Comparison of ENCODE assay signal across 8 mouse cellular contexts in the genomic region with DNA sequence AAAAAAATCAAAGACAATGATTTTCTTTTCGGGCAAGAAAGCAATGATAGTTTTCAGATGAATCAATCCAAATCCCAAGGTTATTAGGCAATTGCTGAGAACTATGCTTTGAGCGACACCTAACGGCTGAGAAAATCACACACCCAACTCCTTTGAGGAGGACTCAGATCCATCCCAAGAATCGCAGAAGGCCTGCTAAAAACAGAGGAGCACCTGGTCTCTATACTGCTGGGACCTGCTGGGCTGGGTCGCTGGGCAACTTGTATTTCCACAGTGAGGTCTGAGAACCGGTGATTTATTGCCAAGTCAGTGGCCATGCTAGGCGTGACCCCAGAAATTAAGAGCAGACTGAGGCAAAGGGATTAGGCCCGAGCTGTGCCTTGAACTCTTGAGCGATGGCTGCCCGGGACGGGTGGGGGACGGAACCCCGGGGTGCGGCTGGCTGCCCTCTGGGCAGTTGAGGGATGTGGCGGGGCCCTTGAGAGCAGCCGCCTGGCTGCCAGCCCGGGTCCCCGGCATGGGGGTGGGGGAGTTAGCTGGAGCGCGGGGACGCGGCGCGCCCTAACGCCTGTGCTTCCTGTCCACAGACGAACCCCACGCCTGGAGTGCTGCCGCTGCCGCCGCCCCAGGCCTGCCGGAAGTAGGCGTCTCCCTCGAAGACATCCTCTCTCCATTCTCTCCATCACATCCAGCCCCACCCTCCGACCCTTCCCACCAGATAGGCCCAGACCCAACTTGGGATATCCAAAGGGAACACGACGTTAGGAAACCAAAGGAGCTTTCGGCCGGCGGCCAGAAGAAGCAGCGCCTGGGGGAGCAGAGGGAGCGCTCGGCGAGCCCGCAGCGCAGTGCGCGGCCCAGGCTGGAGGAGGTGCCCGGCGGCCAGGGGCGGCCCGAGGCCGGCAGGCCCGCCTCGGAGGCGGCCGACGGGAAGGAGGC.
DNase-seq lines count a peak whose midpoint lies in the region; ATAC-seq lines count a peak whose summit lies in the region.

No protein-coding gene starts in this region.

- H3K9me3 ChIP-seq in limb, embryonic 10.5 days (replicated peaks), result no peaks in the 10 kb centered on the region
- no peaks in the 10 kb centered on the region for H3K9me3 ChIP-seq in midbrain, embryonic 12.5 days

- H3K4me2 ChIP-seq in midbrain, embryonic 12.5 days (replicated peaks), result peak overlapping the region; percentile 80

- peak overlapping the region; percentile 93 for H3K9ac ChIP-seq in midbrain, embryonic 12.5 days (replicated peaks)

- H3K4me1 ChIP-seq in limb, embryonic 10.5 days, result peaks cover 7% of the 10 kb centered on the region; the same call in 1 of the 2 replicates
- peaks cover 5% of the 10 kb centered on the region; the same call in 1 of the 2 replicates for H3K4me1 ChIP-seq in midbrain, embryonic 12.5 days

- WGBS in limb, embryonic 10.5 days, result under 1% methylated on average over 57 of the region's 57 CpGs
- WGBS in midbrain, embryonic 12.5 days, result under 1% methylated on average over 55 of the region's 57 CpGs

- H3K27me3 ChIP-seq in limb, embryonic 10.5 days (ENCODE audit: low read depth, poor library complexity, severe bottlenecking), result no peaks in the 10 kb centered on the region
- H3K27me3 ChIP-seq in midbrain, embryonic 12.5 days, result no peaks in the 10 kb centered on the region

- H3K4me3 ChIP-seq in limb, embryonic 10.5 days, result peak overlapping the region; percentile 79
- peak overlapping the region; percentile 72 for H3K4me3 ChIP-seq in midbrain, embryonic 12.5 days

- peak overlapping the region; percentile 95 for H3K27ac ChIP-seq in limb, embryonic 10.5 days
- H3K27ac ChIP-seq in midbrain, embryonic 12.5 days (replicated peaks), result peak overlapping the region; percentile 98

- H3K36me3 ChIP-seq in limb, embryonic 10.5 days, result no peaks in the 10 kb centered on the region
- H3K36me3 ChIP-seq in midbrain, embryonic 12.5 days, result no peaks in the 10 kb centered on the region

- peak; percentile 87 for DNase-seq in adrenal gland, postnatal 10 days
- DNase-seq in embryo, embryonic 9.5 days (ENCODE audit: extremely low spot score), result peak; percentile 90
- DNase-seq in heart, adult 11 months, result peak; percentile 99
- peak; percentile 79 for DNase-seq in kidney, adult 11 months
- peak; percentile 87 for DNase-seq in limb, embryonic 10.5 days (ENCODE audit: low spot score)
- DNase-seq in skeletal muscle tissue, adult 2 months (ENCODE audit: low read depth, low spot score), result peak; percentile 82

- ATAC-seq in midbrain, embryonic 12.5 days (ENCODE audit: low FRiP score, low read depth), result peak; percentile 96
- ATAC-seq in erythroid progenitor cell, adult 5-6 weeks (replicated peaks; ENCODE audit: low FRiP score, poor library complexity, severe bottlenecking), result no peak
